Mouse (Mus musculus) hindbrain, embryonic 10.5 days (tissue): ENCODE measurements at regions not wholly inside any gene's neighbourhood (a gene's known extent, or its start where the extent isn't known, plus 50 kb on each side); places are given as distances from the start of the nearest gene placed in this dataset.

Experiments used
- DNase-seq: peaks from one replicate; pipeline ENCODE4 v3.0.0-alpha.2; 2017; ENCODE audit warnings: low spot score
- H3K27ac ChIP-seq: fragments of 300-500 bp; sonication (generic); 2 replicates; pipeline ENCODE4 v1.5.1; 2016; ENCODE audit warnings: mild to moderate bottlenecking, moderate library complexity
- H3K27me3 ChIP-seq: fragments of 300-500 bp; sonication (generic); 2 replicates; pipeline ENCODE4 v1.6.1; 2016; ENCODE audit warnings: mild to moderate bottlenecking; ENCODE audit not compliant: poor library complexity, insufficient read depth, severe bottlenecking
- H3K36me3 ChIP-seq: fragments of 300-500 bp; sonication (generic); 2 replicates; pipeline ENCODE4 v1.6.1; 2016; ENCODE audit warnings: mild to moderate bottlenecking, moderate library complexity
- H3K4me1 ChIP-seq: fragments of 300-500 bp; sonication (generic); replicated peaks from 2 replicates; pipeline ENCODE4 v1.6.1; 2016; ENCODE audit warnings: mild to moderate bottlenecking
- H3K4me3 ChIP-seq: fragments of 300-500 bp; sonication (generic); 2 replicates; pipeline ENCODE4 v1.5.1; 2016; ENCODE audit warnings: mild to moderate bottlenecking, moderate library complexity
- H3K9me3 ChIP-seq: fragments of 300-500 bp; sonication (generic); 2 replicates; pipeline ENCODE4 v1.6.1; 2016; ENCODE audit warnings: mild to moderate bottlenecking, moderate library complexity
- WGBS: fragments of 180-500 bp; shearing (Covaris S2); methylation state at CpG from one replicate; pipeline ENCODE4 v1.1.7; 2016; 5-methylcytosine and 5-hydroxymethylcytosine counted together

- DNase-seq = no peak
- WGBS = 94% methylated on average over 2 of the region's 2 CpGs
- H3K4me3 ChIP-seq = no peak overlapping the region
- H3K4me1 ChIP-seq = peaks cover 5% of the 10 kb centered on the region; the same call in 1 of the 2 replicates
- no peaks in the 10 kb centered on the region for H3K9me3 ChIP-seq
- no peaks in the 10 kb centered on the region for H3K36me3 ChIP-seq
- no peaks in the 10 kb centered on the region for H3K27me3 ChIP-seq
- H3K27ac ChIP-seq = no peak overlapping the region
These were observed 232.0 kb downstream of the Rnf144a start for GRCm38 (mm10) chr12:26183021-26183420.

- H3K4me1 ChIP-seq = peaks cover 5% of the 10 kb centered on the region; the same call in 1 of the 2 replicates
- H3K9me3 ChIP-seq = no peaks in the 10 kb centered on the region
- DNase-seq = no peak
- no peak overlapping the region for H3K4me3 ChIP-seq
- H3K27me3 ChIP-seq = no peaks in the 10 kb centered on the region
- no peaks in the 10 kb centered on the region for H3K36me3 ChIP-seq
- WGBS = 65% methylated on average over 7 of the region's 7 CpGs
- H3K27ac ChIP-seq = no peak overlapping the region
These were observed 234.2 kb downstream of the Rnf144a start for GRCm38 (mm10) chr12:26180846-26181245.

GRCm38 (mm10) chr12:26176231-26176662 lies 238.8 kb downstream of the Rnf144a start:
- H3K9me3 ChIP-seq = no peaks in the 10 kb centered on the region
- H3K27me3 ChIP-seq = no peaks in the 10 kb centered on the region
- no peaks in the 10 kb centered on the region for H3K36me3 ChIP-seq
- DNase-seq = no peak
- 69% methylated on average over 10 of the region's 10 CpGs for WGBS
- peaks cover 5% of the 10 kb centered on the region; the same call in 1 of the 2 replicates for H3K4me1 ChIP-seq
- no peak overlapping the region for H3K4me3 ChIP-seq
- no peak overlapping the region for H3K27ac ChIP-seq

GRCm38 (mm10) chr12:26163416-26163815 lies 251.6 kb downstream of the Rnf144a start:
- no peak overlapping the region for H3K27ac ChIP-seq
- H3K4me3 ChIP-seq = no peak overlapping the region
- no peaks in the 10 kb centered on the region for H3K36me3 ChIP-seq
- H3K9me3 ChIP-seq = no peaks in the 10 kb centered on the region
- H3K27me3 ChIP-seq = no peaks in the 10 kb centered on the region
- WGBS = 86% methylated on average over 3 of the region's 3 CpGs
- H3K4me1 ChIP-seq = no peaks in the 10 kb centered on the region
- DNase-seq = no peak

- no peak for DNase-seq
- Histone ChIP-seq H3K36me3 (no peaks in the 10 kb centered on the region), H3K27ac (no peak overlapping the region), H3K9me3 (no peaks in the 10 kb centered on the region), H3K4me3 (no peak overlapping the region), H3K4me1 (no peaks in the 10 kb centered on the region), H3K27me3 (no peaks in the 10 kb centered on the region)
- 93% methylated on average over 11 of the region's 11 CpGs for WGBS
These were observed 254.0 kb downstream of the Rnf144a start for GRCm38 (mm10) chr12:26160861-26161615.

- H3K27ac ChIP-seq = no peak overlapping the region
- no peak for DNase-seq
- H3K27me3 ChIP-seq = no peaks in the 10 kb centered on the region
- 54% methylated on average over 8 of the region's 8 CpGs for whole genome bisulfite sequencing
- no peak overlapping the region for H3K4me3 ChIP-seq
- no peaks in the 10 kb centered on the region for H3K36me3 ChIP-seq
- H3K9me3 ChIP-seq = no peaks in the 10 kb centered on the region
- no peaks in the 10 kb centered on the region for H3K4me1 ChIP-seq
These were observed 262.1 kb downstream of the Rnf144a start for GRCm38 (mm10) chr12:26152992-26153391.

GRCm38 (mm10) chr12:26146336-26146735 lies 268.7 kb downstream of the Rnf144a start:
- Histone ChIP-seq H3K27ac (no peak overlapping the region), H3K4me3 (no peak overlapping the region), H3K9me3 (no peaks in the 10 kb centered on the region), H3K36me3 (no peaks in the 10 kb centered on the region), H3K4me1 (peaks cover 25% of the 10 kb centered on the region), H3K27me3 (no peaks in the 10 kb centered on the region)
- WGBS = 80% methylated on average over 3 of the region's 3 CpGs
- DNase-seq = no peak

GRCm38 (mm10) chr12:26145085-26145714 lies 269.9 kb downstream of the Rnf144a start:
- Histone ChIP-seq H3K36me3 (no peaks in the 10 kb centered on the region), H3K27ac (no peak overlapping the region), H3K9me3 (no peaks in the 10 kb centered on the region), H3K4me1 (peaks cover 25% of the 10 kb centered on the region), H3K27me3 (no peaks in the 10 kb centered on the region), H3K4me3 (no peak overlapping the region)
- WGBS = 61% methylated on average over 6 of the region's 6 CpGs
- no peak for DNase-seq

- Histone ChIP-seq H3K9me3 (no peaks in the 10 kb centered on the region), H3K27me3 (no peaks in the 10 kb centered on the region), H3K4me3 (no peak overlapping the region), H3K27ac (no peak overlapping the region), H3K4me1 (peaks cover 25% of the 10 kb centered on the region), H3K36me3 (no peaks in the 10 kb centered on the region)
- WGBS = 45% methylated on average over 3 of the region's 3 CpGs
- DNase-seq = no peak
These were observed 270.4 kb downstream of the Rnf144a start for GRCm38 (mm10) chr12:26144616-26145015.

GRCm38 (mm10) chr12:26143411-26143810 lies 271.6 kb downstream of the Rnf144a start:
- Histone ChIP-seq H3K27me3 (no peaks in the 10 kb centered on the region), H3K4me1 (peaks cover 25% of the 10 kb centered on the region), H3K36me3 (no peaks in the 10 kb centered on the region), H3K27ac (no peak overlapping the region), H3K4me3 (no peak overlapping the region), H3K9me3 (no peaks in the 10 kb centered on the region)
- whole genome bisulfite sequencing = 74% methylated on average over 6 of the region's 6 CpGs
- no peak for DNase-seq

- H3K9me3 ChIP-seq = no peaks in the 10 kb centered on the region
- H3K4me3 ChIP-seq = no peak overlapping the region
- no peaks in the 10 kb centered on the region for H3K36me3 ChIP-seq
- peaks cover 9% of the 10 kb centered on the region; the same call in 1 of the 2 replicates for H3K4me1 ChIP-seq
- DNase-seq = no peak
- no peaks in the 10 kb centered on the region for H3K27me3 ChIP-seq
- H3K27ac ChIP-seq = no peak overlapping the region
- WGBS = 89% methylated on average over 8 of the region's 8 CpGs
These were observed 284.2 kb downstream of the Rnf144a start for GRCm38 (mm10) chr12:26130811-26131210.

GRCm38 (mm10) chr12:26130011-26130410 lies 285.0 kb downstream of the Rnf144a start:
- H3K27ac ChIP-seq = no peak overlapping the region
- H3K27me3 ChIP-seq = no peaks in the 10 kb centered on the region
- peaks cover 13% of the 10 kb centered on the region; the same call in 1 of the 2 replicates for H3K4me1 ChIP-seq
- 83% methylated on average over 3 of the region's 3 CpGs for whole genome bisulfite sequencing
- no peak overlapping the region for H3K4me3 ChIP-seq
- H3K9me3 ChIP-seq = no peaks in the 10 kb centered on the region
- H3K36me3 ChIP-seq = no peaks in the 10 kb centered on the region
- DNase-seq = no peak

- H3K36me3 ChIP-seq = no peaks in the 10 kb centered on the region
- H3K9me3 ChIP-seq = no peaks in the 10 kb centered on the region
- 53% methylated on average over 4 of the region's 4 CpGs for WGBS
- peaks cover 13% of the 10 kb centered on the region; the same call in 1 of the 2 replicates for H3K4me1 ChIP-seq
- H3K4me3 ChIP-seq = no peak overlapping the region
- H3K27me3 ChIP-seq = no peaks in the 10 kb centered on the region
- no peak for DNase-seq
- no peak overlapping the region for H3K27ac ChIP-seq
These were observed 285.5 kb downstream of the Rnf144a start for GRCm38 (mm10) chr12:26129511-26129910.
